Mouse (Mus musculus) gastrocnemius, adult 2 months (tissue): ENCODE measurements around the gene Gfod1. TPM values are rescaled to one million over a fixed set of nuclear protein-coding genes. Genes with fewer than 3 reads are reported as not detected.

Source experiments
- DNase-seq: peaks from one replicate; pipeline ENCODE4 v3.0.0; 2022
- H3K27ac ChIP-seq: fragments of 200-600 bp; 2 replicates; pipeline ENCODE4 v1.8.1; 2022; ENCODE audit warnings: mild to moderate bottlenecking
- H3K4me3 ChIP-seq: fragments of 200-600 bp; 2 replicates; pipeline ENCODE4 v1.8.1; 2022; ENCODE audit warnings: mild to moderate bottlenecking, moderate library complexity
- CTCF ChIP-seq: fragments of 200-600 bp; IDR thresholded peaks from 2 replicates; pipeline ENCODE4 v1.8.1; 2022; ENCODE audit warnings: antibody characterized with exemption, mild to moderate bottlenecking, moderate library complexity
- intact Hi-C: fragments of 180-260 bp; cut with DNase I; formaldehyde crosslinking; loops from one replicate; pipeline ENCODE4 v1.15.1; 2025
- total RNA-seq, 2 experiments: library from RNA; stranded (reverse); gene quantifications; 2 replicates each; pipeline ENCODE4 v1.2.3; 2021

The Gfod1 gene
- total RNA-seq, 2 experiments from 2014 or later = 4.3 to 8.2 TPM

GRCm38 (mm10) chr13:43201033-43201432, 102.9 kb downstream of the Gfod1 start:
- intact Hi-C loops = loop anchor here (2.0 kb wide), 1 partner anchor 104 kb away; the partner anchor contains the start of gene Gfod1
- TF ChIP-seq CTCF = peak; percentile 77
- no peak overlapping the region for H3K27ac ChIP-seq
- DNase-seq = peak; percentile 59
- H3K4me3 ChIP-seq = no peak overlapping the region

GRCm38 (mm10) chr13:43200473-43200872, 103.5 kb downstream of the Gfod1 start:
- TF ChIP-seq CTCF = no peak
- no peak overlapping the region for H3K27ac ChIP-seq
- no peak for DNase-seq
- no peak overlapping the region for H3K4me3 ChIP-seq
- intact Hi-C loops = loop anchor here (2.0 kb wide), 1 partner anchor 104 kb away; the partner anchor contains the start of gene Gfod1

DNA sequence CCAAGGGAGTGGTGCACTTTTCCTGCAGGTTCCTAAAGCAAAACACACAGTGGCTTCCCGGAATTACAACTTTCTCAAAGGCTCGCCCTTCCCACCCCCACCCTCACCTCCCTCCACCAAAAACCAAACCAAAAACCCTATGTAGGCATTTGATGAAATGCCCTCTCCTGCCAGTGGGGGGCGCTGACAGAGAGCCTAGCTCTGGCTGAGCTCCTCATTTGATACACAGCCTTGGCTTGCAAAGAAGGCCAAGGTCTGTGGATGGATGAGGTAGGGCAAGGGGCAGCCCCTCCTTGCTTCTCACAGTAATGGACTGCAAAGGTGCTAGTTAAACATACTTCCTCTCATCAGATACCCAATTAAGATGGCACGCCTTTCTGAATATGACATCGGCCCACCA, 104.2 kb downstream of the Gfod1 start:
- intact Hi-C loops = loop anchor here (2.0 kb wide), 1 partner anchor 105 kb away; the partner anchor contains the start of gene Gfod1
- Histone ChIP-seq H3K4me3 (no peak overlapping the region), H3K27ac (no peak overlapping the region)
- DNase-seq = peak; percentile 61
- TF ChIP-seq CTCF = peak; percentile 64

GRCm38 (mm10) chr13:43199282-43199681, 104.7 kb downstream of the Gfod1 start:
- no peak for TF ChIP-seq CTCF
- no peak overlapping the region for H3K27ac ChIP-seq
- no peak overlapping the region for H3K4me3 ChIP-seq
- intact Hi-C loops = no loop called here
- no peak for DNase-seq

GRCm38 (mm10) chr13:43197187-43197586, 106.8 kb downstream of the Gfod1 start:
- no peak for DNase-seq
- intact Hi-C loops = no loop called here
- Histone ChIP-seq H3K4me3 (no peak overlapping the region), H3K27ac (no peak overlapping the region)
- TF ChIP-seq CTCF = peak; percentile 35; the same call in 1 of the 2 replicates

GRCm38 (mm10) chr13:43196000-43196399, 108.0 kb downstream of the Gfod1 start:
- intact Hi-C loops = no loop called here
- peak; percentile 29; the same call in 1 of the 2 replicates for TF ChIP-seq CTCF
- Histone ChIP-seq H3K4me3 (no peak overlapping the region), H3K27ac (no peak overlapping the region)
- DNase-seq = no peak

GRCm38 (mm10) chr13:43193932-43194331, 110.0 kb downstream of the Gfod1 start:
- no peak for DNase-seq
- Histone ChIP-seq H3K27ac (no peak overlapping the region), H3K4me3 (no peak overlapping the region)
- intact Hi-C loops = no loop called here
- TF ChIP-seq CTCF = no peak

DNA sequence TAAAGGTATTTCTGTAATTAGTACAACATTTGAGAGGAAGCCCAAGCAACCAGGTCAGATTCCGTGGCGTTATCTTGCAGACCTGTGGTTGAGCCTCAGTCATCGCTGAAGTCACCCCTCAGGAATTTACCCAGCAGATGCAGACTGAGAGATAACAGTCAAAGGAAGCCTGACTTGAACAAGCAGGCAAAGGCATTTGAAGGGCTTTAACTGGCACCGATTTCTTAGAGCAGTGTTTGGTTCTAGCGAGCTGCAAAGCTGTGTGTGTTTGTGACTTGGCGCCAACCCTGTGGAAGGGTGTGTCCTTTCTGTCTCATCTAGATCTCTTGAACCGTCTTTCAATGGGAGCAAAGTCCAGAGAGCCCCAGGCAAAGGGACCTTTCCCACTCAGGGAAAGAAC, 110.7 kb downstream of the Gfod1 start:
- no peak for TF ChIP-seq CTCF
- Histone ChIP-seq H3K4me3 (no peak overlapping the region), H3K27ac (no peak overlapping the region)
- no peak for DNase-seq
- intact Hi-C loops = no loop called here

DNA sequence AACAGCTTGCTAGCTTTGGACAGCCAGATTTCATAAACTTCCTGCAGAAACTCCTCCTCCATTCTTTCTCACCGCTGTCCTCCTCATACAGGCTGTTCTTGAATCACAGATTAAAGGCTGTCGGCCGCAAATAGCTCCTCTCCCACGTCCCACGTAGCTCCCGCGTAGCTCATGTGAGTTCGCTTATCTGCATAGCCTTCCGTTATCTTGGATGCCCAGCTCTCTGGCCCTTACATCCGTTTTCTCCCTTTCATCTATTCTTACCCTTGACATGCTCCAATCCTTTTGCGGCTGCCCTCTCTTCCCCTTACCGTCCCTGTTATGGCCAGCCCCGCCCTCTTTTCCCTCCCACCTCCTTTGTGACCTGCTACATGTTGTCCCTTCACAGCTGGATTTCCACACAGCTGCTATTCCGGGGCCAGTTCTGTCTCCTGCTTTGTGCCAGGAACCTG, 112.2 kb downstream of the Gfod1 start:
- intact Hi-C loops = no loop called here
- DNase-seq = no peak
- no peak overlapping the region for H3K27ac ChIP-seq
- no peak for TF ChIP-seq CTCF
- peak overlapping the region; percentile 43 for H3K4me3 ChIP-seq

DNA sequence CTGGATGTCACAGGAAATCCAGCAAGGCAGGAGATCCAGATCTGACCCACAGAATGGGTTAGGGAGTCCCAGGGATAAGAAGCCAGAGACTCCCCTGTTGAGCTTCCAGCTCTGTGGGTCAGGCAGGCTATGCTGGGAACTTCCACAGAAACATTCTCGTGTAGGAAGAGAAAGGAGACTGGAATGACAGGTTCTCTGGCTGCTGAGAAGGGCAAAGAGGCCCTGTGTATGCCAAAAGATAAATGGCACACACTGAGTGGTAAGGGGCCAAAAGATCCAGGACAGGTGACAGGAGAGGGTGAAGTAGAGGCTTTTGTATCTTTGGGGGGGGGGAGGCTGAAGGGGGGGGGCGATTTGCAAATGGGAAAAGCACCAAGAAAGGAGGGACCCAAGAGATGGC, 112.7 kb downstream of the Gfod1 start:
- peak overlapping the region; percentile 43; the same call in 1 of the 2 replicates for H3K4me3 ChIP-seq
- no peak overlapping the region for H3K27ac ChIP-seq
- intact Hi-C loops = no loop called here
- DNase-seq = no peak
- no peak for TF ChIP-seq CTCF

DNA sequence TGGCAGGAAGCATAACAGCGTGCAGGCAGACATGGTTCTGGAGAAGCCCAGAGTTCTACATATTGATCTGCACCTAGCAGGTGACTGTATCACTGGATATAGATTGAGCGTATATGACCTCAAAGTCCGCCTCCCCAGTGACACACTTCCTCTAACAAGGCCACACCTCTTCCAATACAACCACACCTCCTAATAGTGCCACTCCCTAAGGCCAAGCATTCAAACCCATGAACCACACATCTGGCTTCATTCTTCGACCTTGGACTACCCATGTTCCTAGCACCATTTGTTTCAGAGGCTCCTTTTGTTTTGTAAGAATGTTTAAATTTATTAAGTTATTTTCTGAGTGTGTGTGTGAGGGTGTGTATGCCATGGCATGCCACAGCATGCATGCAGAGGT, 116.2 kb downstream of the Gfod1 start:
- no peak for TF ChIP-seq CTCF
- Histone ChIP-seq H3K4me3 (no peak overlapping the region), H3K27ac (no peak overlapping the region)
- no peak for DNase-seq
- intact Hi-C loops = loop anchor here (5.0 kb wide), 1 partner anchor 555 kb away; no protein-coding TSS in a partner anchor

GRCm38 (mm10) chr13:43183248-43184055, 120.5 kb downstream of the Gfod1 start:
- DNase-seq = no peak
- intact Hi-C loops = loop anchor here (2.0 to 5.0 kb wide), 2 partner anchors 137 to 214 kb away; partner anchors contain the start of gene Nol7
- no peak for TF ChIP-seq CTCF
- Histone ChIP-seq H3K4me3 (peak overlapping the region; percentile 69), H3K27ac (peak overlapping the region; percentile 51)

DNA sequence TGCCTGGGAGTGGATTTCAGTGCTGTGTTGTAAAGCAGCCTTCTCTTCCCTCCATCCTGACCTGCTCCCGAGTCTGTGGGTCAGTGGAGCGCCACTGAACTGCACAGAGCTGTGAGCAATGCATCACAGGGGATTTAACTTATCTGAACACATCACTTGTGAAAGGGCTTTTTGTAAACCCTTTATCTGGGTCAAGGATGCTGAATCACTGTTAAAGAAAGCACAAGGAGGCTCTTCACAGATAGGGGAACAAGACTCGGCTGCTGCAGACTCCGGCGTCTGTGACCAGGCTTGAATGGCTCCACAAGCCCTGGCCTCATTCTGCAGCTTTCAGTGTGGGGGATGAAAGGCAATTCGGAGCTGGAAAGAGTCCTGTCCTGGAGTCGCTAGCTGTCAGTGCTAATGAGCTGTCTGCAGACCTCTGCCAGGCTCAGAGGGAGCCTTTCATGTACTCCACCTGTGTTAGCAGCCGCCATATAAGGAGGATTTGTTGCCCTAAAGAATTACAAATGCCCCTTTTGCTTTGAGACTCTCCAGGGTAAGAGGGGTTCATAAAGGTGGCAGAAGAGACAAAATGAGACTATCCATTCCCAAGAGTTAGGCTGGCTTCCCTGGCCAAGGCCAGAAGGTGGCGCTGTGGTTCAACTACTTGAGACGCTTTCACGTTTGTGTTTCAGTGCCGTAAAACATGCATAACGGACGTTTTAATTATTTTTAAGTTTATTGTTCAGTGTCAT, 121.3 kb downstream of the Gfod1 start:
- DNase-seq = peak; percentile 79
- intact Hi-C loops = loop anchor here (2.0 to 5.0 kb wide), 2 partner anchors 138 to 215 kb away; partner anchors contain the start of gene Nol7
- peak overlapping the region; percentile 51 for H3K27ac ChIP-seq
- peak overlapping the region; percentile 69 for H3K4me3 ChIP-seq
- TF ChIP-seq CTCF = peak; percentile 97; the same call in 1 of the 2 replicates
